Mouse (Mus musculus): ENCODE data around the gene Pla2g4a.
"Not testable (repeated sequence)": the region's sequence is repeated elsewhere in the genome, so short reads cannot be mapped to it uniquely, and the experiment has no call there.

Gene Pla2g4a

GRCm38 (mm10) chr1:149939261-149940032 is 21.6 kb downstream of the Pla2g4a start:
- DNase-seq (ENCODE audit: extremely low spot score, low read depth, low spot score), result no peak

DNA sequence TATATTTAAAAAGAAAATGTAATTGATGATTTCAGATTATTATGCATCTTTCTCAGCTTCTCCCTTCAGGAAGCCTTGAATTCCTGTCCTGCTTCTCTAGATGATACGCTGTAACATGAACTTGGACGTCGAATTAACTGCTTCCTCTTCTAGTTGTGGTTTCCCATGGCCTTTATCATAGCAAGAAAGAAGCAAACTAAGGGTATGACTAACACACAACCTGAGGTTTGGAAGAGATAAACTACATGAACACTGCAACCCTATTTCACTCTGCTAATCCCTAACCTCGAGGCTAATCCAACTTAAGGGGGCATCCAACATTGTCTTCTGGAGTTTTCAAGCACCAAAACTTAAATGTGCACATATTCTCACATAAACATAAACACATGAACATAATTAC is 23.3 kb downstream of the Pla2g4a start:
- DNase-seq (ENCODE audit: extremely low spot score, low read depth, low spot score), result no peak

GRCm38 (mm10) chr1:149929140-149929539 is 31.9 kb downstream of the Pla2g4a start:
- DNase-seq (ENCODE audit: extremely low spot score, low read depth, low spot score), result no peak

DNA sequence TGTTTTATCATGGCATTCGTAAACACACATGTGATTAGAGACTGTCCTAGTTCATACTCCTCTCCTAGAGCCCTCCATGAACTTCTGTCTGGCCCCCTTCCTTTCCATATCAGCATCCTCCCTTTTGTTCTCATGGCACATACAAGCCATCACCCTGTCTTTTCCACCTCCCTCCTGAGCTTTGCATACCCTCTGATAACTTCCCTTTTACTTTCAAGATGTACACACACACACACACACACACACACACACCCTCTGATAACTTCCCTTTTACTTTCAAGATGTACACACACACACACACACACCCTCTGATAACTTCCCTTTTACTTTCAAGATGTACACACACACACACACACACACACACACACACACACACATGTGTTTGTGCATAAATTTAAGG is 37.4 kb downstream of the Pla2g4a start:
- not testable (repeated sequence) for DNase-seq (ENCODE audit: extremely low spot score, low read depth, low spot score)

GRCm38 (mm10) chr1:149922219-149922618 is 38.9 kb downstream of the Pla2g4a start:
- DNase-seq (ENCODE audit: extremely low spot score, low read depth, low spot score), result no peak

GRCm38 (mm10) chr1:149921325-149921724 is 39.8 kb downstream of the Pla2g4a start:
- no peak for DNase-seq (ENCODE audit: extremely low spot score, low read depth, low spot score)

DNA sequence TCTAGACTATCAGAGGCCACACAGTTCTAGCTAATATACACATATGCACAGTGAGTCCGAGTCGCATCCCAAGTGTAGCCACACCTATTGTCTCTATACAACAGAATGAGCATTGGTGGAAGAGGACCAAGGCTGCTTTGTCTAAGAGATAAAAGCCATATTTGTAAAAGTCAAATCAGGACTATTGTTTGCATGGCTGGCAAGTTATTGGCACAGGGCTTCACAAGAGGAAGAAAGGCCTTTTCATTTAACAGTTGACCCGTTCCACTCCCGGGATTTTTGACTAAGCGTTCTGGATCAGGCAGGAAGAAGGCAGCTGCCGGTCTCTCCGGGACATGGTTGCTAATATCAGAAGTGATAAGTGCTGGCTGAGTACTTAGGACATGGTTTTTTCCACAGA is 41.8 kb downstream of the Pla2g4a start:
- no peak for DNase-seq (ENCODE audit: extremely low spot score, low read depth, low spot score)

DNA sequence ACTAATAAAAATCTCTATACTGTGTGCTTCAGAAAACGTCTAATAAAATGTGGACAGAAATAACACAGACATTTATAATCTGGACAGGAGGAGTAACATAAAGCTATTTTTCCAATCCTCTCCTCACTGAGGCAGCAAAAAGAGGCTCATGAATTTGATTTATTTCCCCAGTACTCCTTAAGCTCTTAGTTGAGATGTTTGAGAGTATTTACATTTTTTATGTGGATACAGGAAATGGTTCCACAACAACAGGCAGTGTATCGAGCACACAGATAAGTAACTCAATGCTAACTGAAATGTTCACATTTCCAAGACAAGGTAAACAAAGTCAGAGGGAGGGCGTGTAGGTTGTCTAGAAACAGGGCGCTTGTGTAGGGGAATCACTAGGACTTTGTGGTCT is 48.1 kb downstream of the Pla2g4a start:
- no peak for DNase-seq (ENCODE audit: extremely low spot score, low read depth, low spot score)

GRCm38 (mm10) chr1:149911050-149911449 is 50.0 kb downstream of the Pla2g4a start:
- no peak for DNase-seq (ENCODE audit: extremely low spot score, low read depth, low spot score)

DNA sequence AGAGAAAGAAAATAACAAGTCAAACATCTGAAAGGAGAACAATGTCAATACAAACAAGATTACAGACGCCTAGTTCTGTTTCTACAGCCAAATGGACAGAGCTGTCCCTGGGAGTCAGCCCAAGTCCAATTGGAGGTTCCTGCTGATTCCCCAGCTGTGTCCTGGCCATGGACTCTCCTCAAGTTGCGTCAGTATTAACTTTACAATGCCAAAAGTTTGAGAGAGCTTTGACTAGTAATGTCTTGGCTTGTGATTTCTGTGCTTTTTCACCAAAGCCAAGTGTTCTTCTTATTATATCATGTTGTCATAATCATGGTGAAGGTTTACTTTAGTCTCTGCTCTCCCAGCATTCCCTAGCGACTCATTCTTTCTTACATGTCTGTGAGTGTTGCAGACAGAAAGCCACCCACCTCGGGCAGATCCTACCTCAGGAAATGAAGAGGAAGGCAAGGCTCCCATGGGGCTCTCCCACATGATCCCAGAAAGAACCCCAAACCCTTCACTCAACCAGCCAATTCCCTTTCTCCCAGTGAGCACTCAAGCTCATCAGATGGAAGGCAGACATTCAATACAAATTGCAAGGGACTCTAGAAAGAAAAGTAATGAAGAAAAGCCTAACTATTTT is 63.0 kb downstream of the Pla2g4a start:
- DNase-seq (ENCODE audit: extremely low spot score, low read depth, low spot score), result no peak

DNA sequence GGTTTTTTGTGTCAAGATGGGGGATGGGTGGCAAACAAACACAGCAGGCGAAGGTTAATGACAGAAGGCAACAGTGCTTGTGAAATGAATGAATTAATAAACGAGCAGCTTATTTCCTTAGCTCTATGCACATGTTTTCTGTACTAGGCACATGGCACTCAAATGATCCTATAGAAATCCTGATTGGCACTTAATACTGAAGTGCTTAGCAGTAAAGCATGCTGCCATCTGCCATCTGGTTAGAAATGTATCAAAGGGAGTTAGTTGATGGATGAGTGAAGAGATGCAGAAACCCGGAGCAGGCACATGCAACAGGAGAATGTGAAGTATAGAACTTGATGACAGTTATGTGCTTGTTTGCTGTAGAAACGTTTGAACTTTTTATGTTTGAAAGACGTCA is 64.5 kb downstream of the Pla2g4a start:
- DNase-seq (ENCODE audit: extremely low spot score, low read depth, low spot score), result peak; percentile 8

GRCm38 (mm10) chr1:149894940-149895339 is 66.2 kb downstream of the Pla2g4a start:
- DNase-seq (ENCODE audit: extremely low spot score, low read depth, low spot score), result no peak

DNA sequence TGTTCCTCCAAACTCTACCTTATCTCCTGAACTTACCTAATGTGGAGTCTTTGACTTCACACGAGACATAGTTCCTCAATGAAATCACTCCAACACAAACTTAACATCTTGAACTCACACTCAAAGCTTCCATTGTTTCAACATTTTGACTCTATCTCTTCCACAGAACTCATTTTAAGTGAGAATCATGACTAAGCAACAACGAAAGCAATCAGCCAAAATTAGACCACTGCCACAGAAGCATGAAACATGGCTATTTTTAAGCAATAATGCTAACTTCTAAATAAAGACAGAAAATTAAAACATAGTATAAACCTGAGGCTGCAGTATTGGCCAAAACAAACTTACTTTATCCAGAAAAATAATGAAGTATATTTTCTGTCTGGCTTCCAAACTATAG is 67.2 kb downstream of the Pla2g4a start:
- no peak for DNase-seq (ENCODE audit: extremely low spot score, low read depth, low spot score)

- no peak for DNase-seq (ENCODE audit: extremely low spot score, low read depth, low spot score)
Observed at GRCm38 (mm10) chr1:149891057-149891456, 70.0 kb downstream of the Pla2g4a start.

GRCm38 (mm10) chr1:149882419-149883025 is 78.6 kb downstream of the Pla2g4a start:
- no peak for DNase-seq (ENCODE audit: extremely low spot score, low read depth, low spot score)

GRCm38 (mm10) chr1:149878175-149878574 is 82.9 kb downstream of the Pla2g4a start:
- no peak for DNase-seq (ENCODE audit: extremely low spot score, low read depth, low spot score)

DNA sequence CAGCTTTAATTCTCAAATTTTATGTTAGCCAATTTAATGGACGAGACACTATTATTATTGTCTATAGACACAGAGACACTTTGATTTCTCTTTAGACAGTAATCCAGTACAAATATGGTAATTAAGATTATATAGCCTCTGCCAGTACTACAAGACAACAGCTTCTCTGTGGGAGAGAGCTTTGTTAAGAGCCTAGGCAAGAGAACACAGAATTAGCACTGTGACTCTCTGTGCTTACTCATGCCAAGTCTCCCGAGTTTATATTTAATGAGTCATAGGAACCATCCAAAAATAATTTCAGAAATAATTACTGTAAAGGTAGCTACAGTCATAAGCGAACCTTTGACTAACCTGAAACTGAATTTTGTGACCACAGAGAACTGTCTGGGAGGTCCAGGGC is 84.6 kb downstream of the Pla2g4a start:
- DNase-seq (ENCODE audit: extremely low spot score, low read depth, low spot score), result no peak

DNA sequence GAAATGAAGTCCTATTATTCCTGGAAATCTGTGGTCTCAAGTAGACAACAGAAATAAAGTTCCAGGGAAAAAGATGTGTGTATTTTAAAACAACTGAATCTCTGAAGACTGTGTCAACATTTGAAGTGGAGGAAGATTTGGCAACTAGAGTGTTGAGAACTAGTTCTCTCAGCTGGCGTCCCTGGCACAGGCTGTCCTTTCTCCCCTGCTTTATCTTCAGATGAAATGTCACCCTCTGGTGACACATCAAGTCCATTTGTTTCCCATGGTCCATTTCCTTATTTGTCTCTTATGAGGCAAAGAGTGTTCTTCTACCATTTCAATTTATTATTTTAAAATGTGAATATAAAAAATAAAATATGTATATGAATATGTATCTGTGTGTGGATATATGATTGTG is 89.5 kb downstream of the Pla2g4a start:
- no peak for DNase-seq (ENCODE audit: extremely low spot score, low read depth, low spot score)

DNA sequence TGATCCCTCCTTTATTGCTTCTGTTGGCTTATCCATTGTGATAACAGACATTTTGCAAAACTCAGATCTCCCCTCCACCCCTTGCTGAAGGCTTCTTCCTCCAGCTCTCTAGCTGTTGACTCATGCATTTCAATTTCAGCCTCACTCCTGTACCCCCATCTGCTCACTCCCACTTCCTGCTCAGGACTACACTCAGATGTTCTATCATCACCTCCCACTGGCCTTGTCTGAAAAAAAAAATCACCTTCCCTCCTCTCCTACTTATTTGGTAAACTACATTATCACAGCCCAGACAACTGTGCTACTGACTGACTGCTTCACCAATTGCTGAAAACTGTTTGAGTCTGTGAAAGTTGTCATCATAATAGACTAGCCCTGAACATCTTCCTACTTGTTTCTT is 93.8 kb downstream of the Pla2g4a start:
- DNase-seq (ENCODE audit: extremely low spot score, low read depth, low spot score), result no peak

DNA sequence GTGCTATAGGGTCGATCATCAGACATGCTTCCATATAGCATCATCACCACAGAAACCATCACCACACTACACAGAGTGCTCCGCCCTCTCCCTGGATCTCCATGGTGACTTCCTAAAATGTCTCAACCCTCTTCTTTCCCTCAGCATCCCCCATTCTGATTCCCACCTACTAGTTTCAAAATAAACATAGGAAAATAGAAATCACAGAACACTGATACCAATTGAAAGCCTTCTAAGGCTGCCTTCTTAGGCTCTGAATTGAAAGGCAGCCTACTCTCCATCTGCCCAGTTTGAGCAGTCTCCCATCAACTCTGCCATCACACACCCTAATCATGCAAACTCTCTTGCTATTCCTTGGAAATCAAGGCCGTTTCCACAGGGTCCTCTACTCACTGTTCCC is 94.9 kb downstream of the Pla2g4a start:
- DNase-seq (ENCODE audit: extremely low spot score, low read depth, low spot score), result no peak

GRCm38 (mm10) chr1:149862801-149863200 is 98.3 kb downstream of the Pla2g4a start:
- no peak for DNase-seq (ENCODE audit: extremely low spot score, low read depth, low spot score)

DNA sequence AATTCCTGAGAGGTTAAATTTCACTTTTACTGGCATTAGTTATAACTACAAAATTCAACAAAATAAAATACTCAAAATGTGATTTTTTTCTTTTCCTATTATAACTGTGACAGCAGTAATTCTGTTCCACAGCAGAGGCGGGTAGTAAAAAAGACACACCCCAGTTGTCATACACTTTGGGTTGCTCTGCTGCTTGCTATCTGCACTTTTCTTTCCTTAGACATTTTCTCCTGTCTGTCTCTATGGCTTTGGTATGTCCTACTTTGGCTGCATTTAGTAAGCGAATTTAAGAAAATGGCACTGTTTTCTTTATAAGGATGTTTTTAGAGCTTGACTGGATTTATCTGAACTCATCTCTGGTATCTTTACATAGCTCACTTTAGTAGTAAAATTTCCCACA is 98.9 kb downstream of the Pla2g4a start:
- DNase-seq (ENCODE audit: extremely low spot score, low read depth, low spot score), result no peak

Measured in hindlimb bud, embryonic 11.5 days (tissue).